Mouse (Mus musculus) intestine, embryonic 14.5 days (tissue): ENCODE results near the gene Prr14l. TPM values are rescaled to one million over a fixed set of nuclear protein-coding genes. Genes with fewer than 3 reads are reported as not detected.
"Not testable (repeated sequence)": the region's sequence is repeated elsewhere in the genome, so short reads cannot be mapped to it uniquely, and the experiment has no call there.

Experiments
- ATAC-seq: fragments of 200-750 bp; cut with Nextera tagmentation; replicated peaks from 2 replicates; pipeline ENCODE4 v1.8.0; 2017; ENCODE audit warnings: low read depth, moderate number of reproducible peaks, moderate TSS enrichment, moderate library complexity; ENCODE audit not compliant: low FRiP score, low TSS enrichment
- DNase-seq: peaks from one replicate; pipeline ENCODE4 v3.0.0-alpha.2; 2018; ENCODE audit warnings: low spot score
- H3K27ac ChIP-seq: fragments of 300-500 bp; sonication (generic); 2 replicates; pipeline ENCODE4 v1.5.1; 2014; ENCODE audit warnings: low read depth, mild to moderate bottlenecking, control low read depth
- H3K27me3 ChIP-seq: fragments of 300-500 bp; sonication (generic); replicated peaks from 2 replicates; pipeline ENCODE4 v1.6.1; 2014; ENCODE audit warnings: low read length, control low read depth; ENCODE audit not compliant: control insufficient read depth, insufficient read depth
- H3K36me3 ChIP-seq: fragments of 300-500 bp; sonication (generic); 2 replicates; pipeline ENCODE4 v1.6.1; 2014; ENCODE audit warnings: low read length, control low read depth; ENCODE audit not compliant: control insufficient read depth, insufficient read depth
- H3K4me1 ChIP-seq: fragments of 300-500 bp; sonication (generic); replicated peaks from 2 replicates; pipeline ENCODE4 v1.6.1; 2014; ENCODE audit warnings: low read length, control low read depth, mixed read lengths; ENCODE audit not compliant: control insufficient read depth, insufficient read depth
- H3K4me2 ChIP-seq: fragments of 300-500 bp; sonication (generic); 2 replicates; pipeline ENCODE4 v1.6.1; 2014; ENCODE audit warnings: low read length
- H3K4me3 ChIP-seq: fragments of 300-500 bp; sonication (generic); 2 replicates; pipeline ENCODE4 v1.5.1; 2014; ENCODE audit warnings: low read depth, low read length, control low read depth, mixed read lengths
- H3K9ac ChIP-seq: fragments of 300-500 bp; sonication (generic); 2 replicates; pipeline ENCODE4 v1.6.1; 2014; ENCODE audit warnings: mild to moderate bottlenecking, low read length
- H3K9me3 ChIP-seq: fragments of 300-500 bp; sonication (generic); 2 replicates; pipeline ENCODE4 v1.6.1; 2016; ENCODE audit warnings: low read length, control low read depth; ENCODE audit not compliant: control insufficient read depth
- WGBS: fragments of 180-500 bp; shearing (Covaris S2); extraction: QIAGEN DNeasy Blood & Tissue Kit; methylation state at CpG from one replicate; pipeline ENCODE4 v1.1.7; 2014; 5-methylcytosine and 5-hydroxymethylcytosine counted together
- polyA plus RNA-seq: library from polyadenylated mRNA; unstranded; fragments of >200 nt; fragmentation: Nextera tagmentation; extraction: Ambion mirVana; gene quantifications from 2 replicates; pipeline ENCODE4 v1.2.1, GENCODE M21; 2014

Prr14l gene
- polyA plus RNA-seq, 1 experiment from 2014 or later, result 22.1 TPM

GRCm38 (mm10) chr5:32830054-32830453 is 24.0 kb downstream of the Prr14l start:
- H3K27me3 ChIP-seq, result no peaks in the 10 kb centered on the region
- ATAC-seq (no peak), DNase-seq (no peak)
- H3K9ac ChIP-seq, result no peak overlapping the region
- no peaks in the 10 kb centered on the region for H3K4me1 ChIP-seq
- no peak overlapping the region for H3K4me3 ChIP-seq
- peaks cover 89% of the 10 kb centered on the region for H3K36me3 ChIP-seq
- no peak overlapping the region for H3K4me2 ChIP-seq
- WGBS, result 85% methylated on average over 2 of the region's 2 CpGs
- H3K27ac ChIP-seq, result no peak overlapping the region
- no peaks in the 10 kb centered on the region for H3K9me3 ChIP-seq

DNA sequence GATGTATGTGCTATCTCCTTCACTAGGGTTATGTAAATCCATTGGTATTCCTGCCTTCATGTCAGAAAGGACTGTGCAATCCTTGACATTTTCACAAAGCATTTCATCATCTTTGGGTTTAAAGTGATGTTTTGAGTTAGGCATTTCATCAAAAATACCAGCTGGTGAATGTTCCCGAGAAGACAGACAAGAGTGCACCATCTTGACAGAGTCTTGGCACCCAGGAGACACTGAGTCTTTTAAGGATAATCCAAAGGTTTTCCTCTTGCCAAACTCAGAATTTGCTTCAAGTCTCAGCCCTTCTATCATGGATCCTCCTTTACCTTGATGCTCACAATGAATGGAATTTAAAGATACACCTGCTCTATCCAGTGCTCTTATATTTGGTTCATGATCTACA is 25.3 kb downstream of the Prr14l start:
- not testable (repeated sequence) for H3K4me1 ChIP-seq
- WGBS, result 97% methylated on average over 1 of the region's 1 CpGs

GRCm38 (mm10) chr5:32827009-32827408 is 27.0 kb downstream of the Prr14l start, which contains the start of gene Gm20671:
Gm20671 (minus strand) TSS chr5:32827109.
- WGBS, result 94% methylated on average over 7 of the region's 7 CpGs
- Histone ChIP-seq H3K27me3 (no peaks in the 10 kb centered on the region), H3K9ac (no peak within 1 kb of the TSS), H3K36me3 (peaks cover 66% of the 10 kb centered on the region), H3K4me3 (no peak within 1 kb of the TSS), H3K27ac (no peak within 1 kb of the TSS), H3K4me2 (no peak within 1 kb of the TSS), H3K9me3 (no peaks in the 10 kb centered on the region), H3K4me1 (no peaks in the 10 kb centered on the region)
- DNase-seq (no peak), ATAC-seq (no peak)

More for the DNA sequence above, 25.3 kb downstream of the Prr14l start:
- not testable (repeated sequence) for H3K4me3 ChIP-seq, H3K9me3 ChIP-seq, H3K27ac ChIP-seq, DNase-seq, ATAC-seq, H3K9ac ChIP-seq, H3K27me3 ChIP-seq, H3K4me2 ChIP-seq
- H3K36me3 ChIP-seq, result peaks cover 77% of the 10 kb centered on the region

GRCm38 (mm10) chr5:32820471-32820870 is 33.6 kb downstream of the Prr14l start:
- 93% methylated on average over 8 of the region's 8 CpGs for WGBS
- DNase-seq, result no peak
- no peak for ATAC-seq
- Histone ChIP-seq H3K9ac (no peak overlapping the region), H3K36me3 (peaks cover 57% of the 10 kb centered on the region), H3K9me3 (no peaks in the 10 kb centered on the region), H3K27ac (no peak overlapping the region), H3K4me1 (no peaks in the 10 kb centered on the region), H3K4me3 (no peak overlapping the region), H3K27me3 (no peaks in the 10 kb centered on the region), H3K4me2 (no peak overlapping the region)

GRCm38 (mm10) chr5:32815396-32815795 is 38.7 kb downstream of the Prr14l start:
- DNase-seq (no peak), ATAC-seq (no peak)
- Histone ChIP-seq H3K4me2 (no peak overlapping the region), H3K4me1 (no peaks in the 10 kb centered on the region), H3K9me3 (no peaks in the 10 kb centered on the region), H3K27ac (no peak overlapping the region), H3K9ac (no peak overlapping the region), H3K4me3 (no peak overlapping the region), H3K36me3 (peaks cover 57% of the 10 kb centered on the region), H3K27me3 (no peaks in the 10 kb centered on the region)
- WGBS, result 96% methylated on average over 4 of the region's 4 CpGs

DNA sequence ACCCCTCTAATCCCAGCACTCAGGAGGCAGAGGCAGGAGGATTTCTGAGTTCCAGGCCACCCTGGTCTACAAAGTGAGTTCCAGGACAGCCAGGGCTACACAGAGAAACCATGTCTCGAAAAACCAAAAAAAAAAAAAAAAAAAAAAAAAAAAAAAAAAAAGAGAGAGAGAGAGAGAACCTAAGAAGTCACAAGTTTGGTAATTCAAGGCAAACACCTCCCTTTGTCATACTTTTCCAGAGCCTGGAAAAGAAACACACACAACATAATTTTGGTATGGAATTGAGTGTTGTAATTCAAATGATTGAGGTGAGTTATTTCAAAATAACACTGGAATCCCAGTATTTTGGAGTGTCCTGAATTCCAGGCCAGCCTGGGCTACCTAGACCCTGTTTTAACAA is 67.6 kb downstream of the Prr14l start:
- peaks cover 11% of the 10 kb centered on the region; the same call in 1 of the 2 replicates for H3K36me3 ChIP-seq
- H3K9me3 ChIP-seq, H3K27ac ChIP-seq, DNase-seq, H3K4me3 ChIP-seq, H3K27me3 ChIP-seq, ATAC-seq, H3K4me1 ChIP-seq, H3K9ac ChIP-seq, H3K4me2 ChIP-seq: not testable (repeated sequence)
- WGBS, result 85% methylated on average over 1 of the region's 1 CpGs

GRCm38 (mm10) chr5:32785313-32785915 is 68.6 kb downstream of the Prr14l start, which contains the start of gene Pisd:
Pisd (minus strand) TSS chr5:32785646.
- WGBS, result under 1% methylated on average over 52 of the region's 52 CpGs
- ATAC-seq, result peak; percentile 98
- Histone ChIP-seq H3K4me2 (peak within 1 kb of the TSS; percentile 91), H3K9ac (peak within 1 kb of the TSS; percentile 74), H3K4me3 (peak within 1 kb of the TSS; percentile 90), H3K9me3 (no peaks in the 10 kb centered on the region), H3K4me1 (peaks cover 8% of the 10 kb centered on the region; the same call in 1 of the 2 replicates), H3K27me3 (no peaks in the 10 kb centered on the region), H3K27ac (no peak within 1 kb of the TSS), H3K36me3 (0 out of 2 replicates have a peak, but pooled peaks cover 8% of the 10 kb centered on the region)
- DNase-seq, result peak; percentile 94

- peaks cover 8% of the 10 kb centered on the region; the same call in 1 of the 2 replicates for H3K4me1 ChIP-seq
- H3K4me2 ChIP-seq, result peak overlapping the region; percentile 91
- WGBS, result 25% methylated on average over 5 of the region's 5 CpGs
- H3K9ac ChIP-seq, result peak overlapping the region; percentile 74
- DNase-seq, result no peak
- no peaks in the 10 kb centered on the region for H3K9me3 ChIP-seq
- no peak for ATAC-seq
- H3K4me3 ChIP-seq, result peak overlapping the region; percentile 90
- 0 out of 2 replicates have a peak, but pooled peaks cover 8% of the 10 kb centered on the region for H3K36me3 ChIP-seq
- no peak overlapping the region for H3K27ac ChIP-seq
- no peaks in the 10 kb centered on the region for H3K27me3 ChIP-seq
Measured at GRCm38 (mm10) chr5:32784726-32785125, 69.3 kb downstream of the Prr14l start.

GRCm38 (mm10) chr5:32781596-32781995 is 72.5 kb downstream of the Prr14l start:
- 92% methylated on average over 5 of the region's 5 CpGs for WGBS
- peaks cover 8% of the 10 kb centered on the region; the same call in 1 of the 2 replicates for H3K4me1 ChIP-seq
- no peak overlapping the region for H3K4me3 ChIP-seq
- no peak overlapping the region for H3K9ac ChIP-seq
- DNase-seq (no peak), ATAC-seq (no peak)
- H3K27ac ChIP-seq, result no peak overlapping the region
- no peaks in the 10 kb centered on the region for H3K9me3 ChIP-seq
- 0 out of 2 replicates have a peak, but pooled peaks cover 3% of the 10 kb centered on the region for H3K36me3 ChIP-seq
- no peak overlapping the region for H3K4me2 ChIP-seq
- no peaks in the 10 kb centered on the region for H3K27me3 ChIP-seq
